Mouse (Mus musculus): ENCODE measurements at regions not wholly inside any gene's neighbourhood (a gene's known extent, or its start where the extent isn't known, plus 50 kb on each side); places are given as distances from the start of the nearest gene placed in this dataset.

GRCm38 (mm10) chr15:41283199-41283598 lies 1149.0 kb downstream of the 9330182O14Rik start:
- WGBS: 69% methylated on average over 1 of the region's 1 CpGs
- Histone ChIP-seq H3K9ac (ENCODE audit: low read depth, low read length) (no peak overlapping the region), H3K27ac (ENCODE audit: low read depth, low read length) (no peak overlapping the region), H3K4me1 (ENCODE audit: control insufficient read depth, insufficient read depth, low read length) (no peaks in the 10 kb centered on the region), H3K36me3 (ENCODE audit: control insufficient read depth, insufficient read depth, low read length) (no peaks in the 10 kb centered on the region), H3K27me3 (ENCODE audit: control insufficient read depth, insufficient read depth, low read length) (no peaks in the 10 kb centered on the region), H3K9me3 (ENCODE audit: control insufficient read depth, low read length) (no peaks in the 10 kb centered on the region), H3K4me3 (ENCODE audit: low read length) (no peak overlapping the region), H3K4me2 (replicated peaks; ENCODE audit: low read depth, low read length) (no peak overlapping the region)
- ATAC-seq (ENCODE audit: low FRiP score, low TSS enrichment): no peak

- no peaks in the 10 kb centered on the region for H3K36me3 ChIP-seq (ENCODE audit: control insufficient read depth, insufficient read depth, low read length)
- WGBS: 73% methylated on average over 5 of the region's 5 CpGs
- no peak overlapping the region for H3K27ac ChIP-seq (ENCODE audit: low read depth, low read length)
- no peaks in the 10 kb centered on the region for H3K9me3 ChIP-seq (ENCODE audit: control insufficient read depth, low read length)
- H3K4me1 ChIP-seq (ENCODE audit: control insufficient read depth, insufficient read depth, low read length): no peaks in the 10 kb centered on the region
- H3K27me3 ChIP-seq (ENCODE audit: control insufficient read depth, insufficient read depth, low read length): no peaks in the 10 kb centered on the region
- H3K9ac ChIP-seq (ENCODE audit: low read depth, low read length): no peak overlapping the region
- ATAC-seq (ENCODE audit: low FRiP score, low TSS enrichment): no peak
- no peak overlapping the region for H3K4me3 ChIP-seq (ENCODE audit: low read length)
- H3K4me2 ChIP-seq (replicated peaks; ENCODE audit: low read depth, low read length): no peak overlapping the region
Observed at GRCm38 (mm10) chr15:41286809-41287413, 1152.7 kb downstream of the 9330182O14Rik start.

- Histone ChIP-seq H3K4me1 (ENCODE audit: control insufficient read depth, insufficient read depth, low read length) (no peaks in the 10 kb centered on the region), H3K9me3 (ENCODE audit: control insufficient read depth, low read length) (no peaks in the 10 kb centered on the region), H3K9ac (ENCODE audit: low read depth, low read length) (no peak overlapping the region), H3K4me3 (ENCODE audit: low read length) (no peak overlapping the region), H3K27me3 (ENCODE audit: control insufficient read depth, insufficient read depth, low read length) (no peaks in the 10 kb centered on the region), H3K27ac (ENCODE audit: low read depth, low read length) (no peak overlapping the region), H3K36me3 (ENCODE audit: control insufficient read depth, insufficient read depth, low read length) (no peaks in the 10 kb centered on the region), H3K4me2 (replicated peaks; ENCODE audit: low read depth, low read length) (no peak overlapping the region)
- WGBS: 63% methylated on average over 4 of the region's 4 CpGs
- 0 out of 2 replicates have a peak, but pooled peaks have one; percentile 46 for ATAC-seq (ENCODE audit: low FRiP score, low TSS enrichment)
Observed at GRCm38 (mm10) chr15:41297419-41297818, 1163.3 kb downstream of the 9330182O14Rik start.

GRCm38 (mm10) chr15:41306638-41307037 lies 1172.5 kb downstream of the 9330182O14Rik start:
- Histone ChIP-seq H3K9me3 (ENCODE audit: control insufficient read depth, low read length) (no peaks in the 10 kb centered on the region), H3K4me1 (ENCODE audit: control insufficient read depth, insufficient read depth, low read length) (no peaks in the 10 kb centered on the region), H3K9ac (ENCODE audit: low read depth, low read length) (no peak overlapping the region), H3K4me2 (replicated peaks; ENCODE audit: low read depth, low read length) (no peak overlapping the region), H3K27me3 (ENCODE audit: control insufficient read depth, insufficient read depth, low read length) (no peaks in the 10 kb centered on the region), H3K27ac (ENCODE audit: low read depth, low read length) (no peak overlapping the region), H3K36me3 (ENCODE audit: control insufficient read depth, insufficient read depth, low read length) (no peaks in the 10 kb centered on the region), H3K4me3 (ENCODE audit: low read length) (no peak overlapping the region)
- 80% methylated on average over 1 of the region's 1 CpGs for WGBS
- no peak for ATAC-seq (ENCODE audit: low FRiP score, low TSS enrichment)

GRCm38 (mm10) chr15:41311728-41312320 lies 1177.7 kb downstream of the 9330182O14Rik start:
- Histone ChIP-seq H3K27me3 (ENCODE audit: control insufficient read depth, insufficient read depth, low read length) (no peaks in the 10 kb centered on the region), H3K4me1 (ENCODE audit: control insufficient read depth, insufficient read depth, low read length) (no peaks in the 10 kb centered on the region), H3K36me3 (ENCODE audit: control insufficient read depth, insufficient read depth, low read length) (no peaks in the 10 kb centered on the region), H3K4me2 (replicated peaks; ENCODE audit: low read depth, low read length) (no peak overlapping the region), H3K4me3 (ENCODE audit: low read length) (no peak overlapping the region), H3K27ac (ENCODE audit: low read depth, low read length) (no peak overlapping the region), H3K9me3 (ENCODE audit: control insufficient read depth, low read length) (no peaks in the 10 kb centered on the region), H3K9ac (ENCODE audit: low read depth, low read length) (no peak overlapping the region)
- ATAC-seq (ENCODE audit: low FRiP score, low TSS enrichment): no peak
- WGBS: 23% methylated on average over 5 of the region's 5 CpGs

GRCm38 (mm10) chr15:41314916-41315315 lies 1180.8 kb downstream of the 9330182O14Rik start:
- Histone ChIP-seq H3K27me3 (ENCODE audit: control insufficient read depth, insufficient read depth, low read length) (no peaks in the 10 kb centered on the region), H3K9ac (ENCODE audit: low read depth, low read length) (no peak overlapping the region), H3K4me3 (ENCODE audit: low read length) (no peak overlapping the region), H3K4me1 (ENCODE audit: control insufficient read depth, insufficient read depth, low read length) (no peaks in the 10 kb centered on the region), H3K4me2 (replicated peaks; ENCODE audit: low read depth, low read length) (no peak overlapping the region), H3K9me3 (ENCODE audit: control insufficient read depth, low read length) (no peaks in the 10 kb centered on the region), H3K36me3 (ENCODE audit: control insufficient read depth, insufficient read depth, low read length) (no peaks in the 10 kb centered on the region), H3K27ac (ENCODE audit: low read depth, low read length) (no peak overlapping the region)
- no peak for ATAC-seq (ENCODE audit: low FRiP score, low TSS enrichment)
- WGBS: 81% methylated on average over 4 of the region's 4 CpGs

- Histone ChIP-seq H3K9ac (ENCODE audit: low read depth, low read length) (no peak overlapping the region), H3K27ac (ENCODE audit: low read depth, low read length) (no peak overlapping the region), H3K4me1 (ENCODE audit: control insufficient read depth, insufficient read depth, low read length) (no peaks in the 10 kb centered on the region), H3K36me3 (ENCODE audit: control insufficient read depth, insufficient read depth, low read length) (no peaks in the 10 kb centered on the region), H3K4me3 (ENCODE audit: low read length) (no peak overlapping the region), H3K9me3 (ENCODE audit: control insufficient read depth, low read length) (no peaks in the 10 kb centered on the region), H3K27me3 (ENCODE audit: control insufficient read depth, insufficient read depth, low read length) (no peaks in the 10 kb centered on the region), H3K4me2 (replicated peaks; ENCODE audit: low read depth, low read length) (no peak overlapping the region)
- WGBS: 21% methylated on average over 7 of the region's 7 CpGs
- no peak for ATAC-seq (ENCODE audit: low FRiP score, low TSS enrichment)
Observed at GRCm38 (mm10) chr15:41325633-41326252, 1191.6 kb downstream of the 9330182O14Rik start.

- H3K27me3 ChIP-seq (ENCODE audit: control insufficient read depth, insufficient read depth, low read length): no peaks in the 10 kb centered on the region
- H3K4me2 ChIP-seq (replicated peaks; ENCODE audit: low read depth, low read length): no peak overlapping the region
- no peaks in the 10 kb centered on the region for H3K36me3 ChIP-seq (ENCODE audit: control insufficient read depth, insufficient read depth, low read length)
- no peak overlapping the region for H3K4me3 ChIP-seq (ENCODE audit: low read length)
- no peak for ATAC-seq (ENCODE audit: low FRiP score, low TSS enrichment)
- WGBS: 76% methylated on average over 2 of the region's 2 CpGs
- H3K4me1 ChIP-seq (ENCODE audit: control insufficient read depth, insufficient read depth, low read length): no peaks in the 10 kb centered on the region
- H3K9me3 ChIP-seq (ENCODE audit: control insufficient read depth, low read length): no peaks in the 10 kb centered on the region
- no peak overlapping the region for H3K9ac ChIP-seq (ENCODE audit: low read depth, low read length)
- H3K27ac ChIP-seq (ENCODE audit: low read depth, low read length): no peak overlapping the region
Observed at GRCm38 (mm10) chr15:41329286-41329685, 1195.1 kb downstream of the 9330182O14Rik start.

- H3K27ac ChIP-seq (ENCODE audit: low read depth, low read length): no peak overlapping the region
- no peaks in the 10 kb centered on the region for H3K9me3 ChIP-seq (ENCODE audit: control insufficient read depth, low read length)
- ATAC-seq (ENCODE audit: low FRiP score, low TSS enrichment): no peak
- H3K4me1 ChIP-seq (ENCODE audit: control insufficient read depth, insufficient read depth, low read length): no peaks in the 10 kb centered on the region
- WGBS: 33% methylated on average over 2 of the region's 2 CpGs
- H3K9ac ChIP-seq (ENCODE audit: low read depth, low read length): no peak overlapping the region
- H3K4me2 ChIP-seq (replicated peaks; ENCODE audit: low read depth, low read length): no peak overlapping the region
- H3K27me3 ChIP-seq (ENCODE audit: control insufficient read depth, insufficient read depth, low read length): no peaks in the 10 kb centered on the region
- H3K4me3 ChIP-seq (ENCODE audit: low read length): no peak overlapping the region
- no peaks in the 10 kb centered on the region for H3K36me3 ChIP-seq (ENCODE audit: control insufficient read depth, insufficient read depth, low read length)
Observed at GRCm38 (mm10) chr15:41330085-41330484, 1195.9 kb downstream of the 9330182O14Rik start.
